Mouse (Mus musculus) MEL (cell line): ENCODE data around the gene Rmdn2. TPM values are rescaled to one million over a fixed set of nuclear protein-coding genes. Genes with fewer than 3 reads are reported as not detected.

Experiments used
- DNase-seq: peaks from one replicate; pipeline ENCODE4 v3.0.0; 2011; ENCODE audit warnings: low read depth, low spot score
- H3K27ac ChIP-seq: 2 replicates; pipeline ENCODE4 v1.5.1; 2012; ENCODE audit warnings: low read depth, mild to moderate bottlenecking, control low read depth, low read length, moderate library complexity; ENCODE audit not compliant: control insufficient read depth
- H3K27me3 ChIP-seq, 2 experiments: fragments of 150-350 bp in 1 of 2; sonication (generic) in 1 of 2; 2 replicates each; pipeline ENCODE4 v1.6.1; 2012; ENCODE audit warnings: low read length in 2 of 2, mild to moderate bottlenecking in 2 of 2, improper control_type of control experiment in 1 of 2, moderate library complexity in 1 of 2; ENCODE audit not compliant: insufficient read depth in 2 of 2, control insufficient read depth in 1 of 2
- H3K36me3 ChIP-seq, 2 experiments: 2 replicates each; pipeline ENCODE4 v1.6.1; 2012 to 2014; ENCODE audit warnings: low read length in 2 of 2, improper control_type of control experiment in 1 of 2, inconsistent platforms in 1 of 2, mild to moderate bottlenecking in 1 of 2; ENCODE audit not compliant: insufficient read depth in 2 of 2, control insufficient read depth in 1 of 2
- H3K4me1 ChIP-seq, 2 experiments: fragments of 150-350 bp in 1 of 2; sonication (generic) in 1 of 2; 2 replicates each; pipeline ENCODE4 v1.6.1; 2012; ENCODE audit warnings: low read length in 2 of 2, improper control_type of control experiment in 1 of 2, mild to moderate bottlenecking in 1 of 2; ENCODE audit not compliant: insufficient read depth in 2 of 2, control insufficient read depth in 1 of 2
- H3K4me3 ChIP-seq, 2 experiments: fragments of 150-350 bp in 1 of 2; sonication (generic) in 1 of 2; 2 replicates each; pipeline ENCODE4 v1.5.1; 2012; ENCODE audit warnings: low read depth in 2 of 2, low read length in 2 of 2, mild to moderate bottlenecking in 2 of 2, moderate library complexity in 2 of 2, control low read depth in 1 of 2, improper control_type of control experiment in 1 of 2; ENCODE audit not compliant: control insufficient read depth in 1 of 2, insufficient read depth in 1 of 2
- H3K79me2 ChIP-seq: 2 replicates; pipeline ENCODE4 v1.6.1; 2012; ENCODE audit warnings: mild to moderate bottlenecking, low read length, moderate library complexity; ENCODE audit not compliant: control insufficient read depth, poor library complexity, insufficient read depth
- H3K9ac ChIP-seq: 2 replicates; pipeline ENCODE4 v1.6.1; 2012; ENCODE audit warnings: low read depth, mild to moderate bottlenecking, control low read depth, low read length, moderate library complexity; ENCODE audit not compliant: control insufficient read depth, poor library complexity, severe bottlenecking
- H3K9me3 ChIP-seq: fragments of 150-350 bp; sonication (generic); replicated peaks from 2 replicates; pipeline ENCODE4 v1.6.1; 2012; ENCODE audit warnings: mild to moderate bottlenecking, low read length, improper control_type of control experiment, moderate library complexity; ENCODE audit not compliant: insufficient read depth
- CHD2 ChIP-seq: IDR thresholded peaks from 2 replicates; pipeline ENCODE4 v1.6.1; 2011; ENCODE audit warnings: low read length, improper control_type of control experiment
- E2F4 ChIP-seq: IDR thresholded peaks from 2 replicates; pipeline ENCODE4 v1.6.1; 2011; ENCODE audit warnings: low read depth, low read length, improper control_type of control experiment, borderline replicate concordance
- EP300 ChIP-seq, 2 experiments: IDR thresholded peaks; 2 replicates each; pipeline ENCODE4 v1.6.1; 2011; ENCODE audit warnings: improper control_type of control experiment in 2 of 2, low read length in 2 of 2, low read depth in 1 of 2, mild to moderate bottlenecking in 1 of 2
- ETS1 ChIP-seq: IDR thresholded peaks from 2 replicates; pipeline ENCODE4 v1.6.1; 2012; ENCODE audit warnings: low read depth, mild to moderate bottlenecking, inconsistent platforms, low read length, improper control_type of control experiment, moderate library complexity
- GABPA ChIP-seq: IDR thresholded peaks from 2 replicates; pipeline ENCODE4 v1.6.1; 2012; ENCODE audit warnings: low read depth, mild to moderate bottlenecking, inconsistent platforms, low read length, improper control_type of control experiment, moderate library complexity
- GATA1 ChIP-seq: IDR thresholded peaks from 2 replicates; pipeline ENCODE4 v1.6.1; 2011; ENCODE audit warnings: low read depth, low read length, improper control_type of control experiment
- HCFC1 ChIP-seq: IDR thresholded peaks from 2 replicates; pipeline ENCODE4 v1.6.1; 2012; ENCODE audit warnings: low read depth, mild to moderate bottlenecking, inconsistent platforms, low read length, improper control_type of control experiment, moderate library complexity
- JUND ChIP-seq: IDR thresholded peaks from 2 replicates; pipeline ENCODE4 v1.6.1; 2011; ENCODE audit warnings: low read depth, mild to moderate bottlenecking, improper control_type of control experiment, low read length
- KAT2A ChIP-seq: conservative IDR thresholded peaks from 2 replicates; pipeline ENCODE4 v1.6.1; 2012; ENCODE audit warnings: low read depth, low read length, improper control_type of control experiment, inconsistent platforms
- MEF2A ChIP-seq: IDR thresholded peaks from 2 replicates; pipeline ENCODE4 v1.6.1; 2014; ENCODE audit warnings: low read depth, mild to moderate bottlenecking, inconsistent platforms, low read length, improper control_type of control experiment; ENCODE audit not compliant: poor library complexity, insufficient replicate concordance, severe bottlenecking; ENCODE audit errors: extremely low read depth
- MYC ChIP-seq: IDR thresholded peaks from 2 replicates; pipeline ENCODE4 v1.6.1; 2011; ENCODE audit warnings: low read depth, mild to moderate bottlenecking, low read length, improper control_type of control experiment, moderate library complexity
- NELFE ChIP-seq: IDR thresholded peaks from 2 replicates; pipeline ENCODE4 v1.6.1; 2011; ENCODE audit warnings: low read depth, low read length, improper control_type of control experiment
- POLR2A ChIP-seq, 2 experiments: IDR thresholded peaks; 2 replicates each; pipeline ENCODE4 v1.6.1; 2011 to 2012; ENCODE audit warnings: low read length in 2 of 2, mild to moderate bottlenecking in 2 of 2, control low read depth in 1 of 2, improper control_type of control experiment in 1 of 2, low read depth in 1 of 2, moderate library complexity in 1 of 2; ENCODE audit not compliant: control insufficient read depth in 1 of 2, insufficient read depth in 1 of 2, poor library complexity in 1 of 2
- POLR2AphosphoS2 ChIP-seq: IDR thresholded peaks from 2 replicates; pipeline ENCODE4 v1.6.1; 2011; ENCODE audit warnings: low read length, improper control_type of control experiment
- POLR2AphosphoS5 ChIP-seq: IDR thresholded peaks from 2 replicates; pipeline ENCODE4 v1.6.1; 2012; ENCODE audit warnings: low read depth, borderline replicate concordance, mild to moderate bottlenecking, inconsistent platforms, low read length, moderate library complexity, mixed read lengths
- RAD21 ChIP-seq: IDR thresholded peaks from 2 replicates; pipeline ENCODE4 v1.6.1; 2011; ENCODE audit warnings: mild to moderate bottlenecking, low read depth, low read length, improper control_type of control experiment
- SIN3A ChIP-seq: IDR thresholded peaks from 2 replicates; pipeline ENCODE4 v1.6.1; 2012; ENCODE audit warnings: low read length, improper control_type of control experiment, inconsistent platforms
- SMC3 ChIP-seq: IDR thresholded peaks from 2 replicates; pipeline ENCODE4 v1.6.1; 2011; ENCODE audit warnings: low read depth, low read length, improper control_type of control experiment
- TAL1 ChIP-seq: IDR thresholded peaks from 2 replicates; pipeline ENCODE4 v1.6.1; 2012; ENCODE audit warnings: mild to moderate bottlenecking, inconsistent platforms, low read length, moderate library complexity, mixed read lengths
- TBP ChIP-seq: IDR thresholded peaks from 2 replicates; pipeline ENCODE4 v1.8.0; 2011; ENCODE audit warnings: low read depth, low read length, improper control_type of control experiment
- USF1 ChIP-seq: IDR thresholded peaks from 2 replicates; pipeline ENCODE4 v1.6.1; 2014; ENCODE audit warnings: low read depth, mild to moderate bottlenecking, inconsistent platforms, low read length, improper control_type of control experiment, moderate library complexity
- polyA plus RNA-seq, 2 experiments: library from polyadenylated mRNA; stranded (reverse) in 1 of 2; unstranded in 1 of 2; fragments of >175 nt in 1 of 2; fragments of >200 nt in 1 of 2; gene quantifications; 2 replicates each; pipeline versions ENCODE4 v1.2.1 to v1.2.4; 2012; ENCODE audit warnings: low replicate concordance in 2 of 2, low read depth in 1 of 2; ENCODE audit not compliant: insufficient read length in 2 of 2, insufficient read depth in 1 of 2, missing spikeins in 1 of 2
- total RNA-seq: library from RNA; depleted of rRNA; stranded (reverse); fragments of 300-350 nt; gene quantifications from 2 replicates; pipeline ENCODE4 v1.2.3, GENCODE M21; 2012

Rmdn2 gene
- total and polyA plus RNA-seq, 3 experiments, result not detected

GRCm38 (mm10) chr17:79649893-79650292 is 38.2 kb downstream of the Rmdn2 start:
- H3K27me3 ChIP-seq, result peaks cover 2% of the 10 kb centered on the region in 2 experiments; a peak in 1 of 4 replicates
- H3K27ac ChIP-seq, result no peak overlapping the region
- H3K4me1 ChIP-seq, result no peaks in the 10 kb centered on the region
- DNase-seq, result no peak
- no peaks in the 10 kb centered on the region for H3K9me3 ChIP-seq
- no peaks in the 10 kb centered on the region for H3K36me3 ChIP-seq
- H3K9ac ChIP-seq, result no peak overlapping the region
- H3K79me2 ChIP-seq, result no peaks in the 10 kb centered on the region
- H3K4me3 ChIP-seq, result no peak overlapping the region
- no peak for TF ChIP-seq HCFC1
- no peak for TF ChIP-seq JUND
- TF ChIP-seq MYC, result no peak
- TF ChIP-seq POLR2A (IDR thresholded peaks at IDR 0.05; ENCODE audit: control insufficient read depth in 1 of 2, insufficient read depth in 1 of 2, low read depth in 1 of 2, low read length in 2 of 2, poor library complexity in 1 of 2), result no peak
- TF ChIP-seq TAL1, result no peak
- TF ChIP-seq ETS1, result no peak
- no peak for TF ChIP-seq E2F4
- no peak for TF ChIP-seq SMC3
- TF ChIP-seq KAT2A, result no peak
- TF ChIP-seq GABPA, result no peak
- TF ChIP-seq POLR2AphosphoS2, result no peak
- TF ChIP-seq RAD21, result no peak
- TF ChIP-seq EP300 (IDR thresholded peaks at IDR 0.05; ENCODE audit: low read depth in 1 of 2, low read length in 2 of 2), result no peak
- TF ChIP-seq MEF2A, result no peak

GRCm38 (mm10) chr17:79650297-79650696 is 38.6 kb downstream of the Rmdn2 start:
- Histone ChIP-seq H3K9me3 (no peaks in the 10 kb centered on the region), H3K79me2 (no peaks in the 10 kb centered on the region), H3K4me3 (no peak overlapping the region), H3K4me1 (no peaks in the 10 kb centered on the region), H3K9ac (no peak overlapping the region), H3K27ac (no peak overlapping the region), H3K36me3 (no peaks in the 10 kb centered on the region), H3K27me3 (peaks cover 2% of the 10 kb centered on the region in 2 experiments; a peak in 1 of 4 replicates)
- TF ChIP-seq TBP (no peak), SIN3A (no peak), CHD2 (no peak), GATA1 (no peak), NELFE (no peak), ETS1 (no peak), USF1 (no peak), POLR2AphosphoS5 (no peak)
- DNase-seq, result no peak
